Comparison of ENCODE assay signal across 18 mouse cellular contexts in the genomic region with DNA sequence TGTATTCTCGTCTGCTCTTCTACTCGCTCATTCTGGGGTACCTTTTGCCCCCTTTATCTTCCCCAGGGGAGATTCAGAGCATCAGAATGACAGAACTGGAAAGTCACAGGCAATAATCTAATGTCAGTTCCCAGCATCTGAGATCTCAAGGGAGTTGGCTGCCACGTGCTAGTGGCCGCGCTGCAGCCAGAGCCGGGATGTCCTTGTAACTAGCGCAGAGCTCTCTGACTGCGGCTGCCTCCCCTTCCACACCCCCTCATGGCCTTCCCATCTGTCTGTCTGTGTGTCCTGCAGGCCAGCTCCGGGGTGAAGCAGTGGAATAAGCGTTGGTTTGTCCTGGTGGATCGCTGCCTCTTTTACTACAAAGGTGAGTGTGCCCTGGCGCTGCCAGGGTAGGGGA. TPM values are rescaled to one million over a fixed set of nuclear protein-coding genes. Genes with fewer than 3 reads are reported as not detected.
DNase-seq lines count a peak whose midpoint lies in the region; ATAC-seq and TF ChIP-seq lines count a peak whose summit lies in the region.
"Had no signal": no experiment of that assay in that cellular context is flagged by ENCODE, and none has a peak within 500 bp of the region (broad histone marks: within the 10 kb centered on the region; RNA-seq: fewer than 3 reads in every experiment).

No protein-coding gene starts in this region.

- WGBS in hindbrain, postnatal 0 days, result 50% methylated on average over 12 of the region's 12 CpGs
- WGBS in hindbrain, embryonic 16.5 days, result 34% methylated on average over 12 of the region's 12 CpGs
- WGBS in midbrain, embryonic 10.5 days, result 78% methylated on average over 12 of the region's 12 CpGs
- 80% methylated on average over 12 of the region's 12 CpGs for WGBS in midbrain, embryonic 11.5 days

- H3K27me3 ChIP-seq in hindbrain, postnatal 0 days (ENCODE audit: insufficient read depth, low read length), result no peaks in the 10 kb centered on the region
- no peaks in the 10 kb centered on the region for H3K27me3 ChIP-seq in hindbrain, embryonic 16.5 days (replicated peaks; ENCODE audit: control insufficient read depth, insufficient read depth, low read length)
- 0 out of 2 replicates have a peak, but pooled peaks cover 7% of the 10 kb centered on the region for H3K27me3 ChIP-seq in midbrain, embryonic 10.5 days (ENCODE audit: low read depth, poor library complexity, severe bottlenecking)
- H3K27me3 ChIP-seq in midbrain, embryonic 11.5 days (ENCODE audit: control insufficient read depth, insufficient read depth, low read length), result no peaks in the 10 kb centered on the region
- H3K27me3 ChIP-seq: heart, embryonic 13.5 days; neural tube, embryonic 12.5 days had no signal

- ATAC-seq in hindbrain, postnatal 0 days, result no peak
- no peak for ATAC-seq in hindbrain, embryonic 16.5 days
- ATAC-seq in midbrain, embryonic 11.5 days (ENCODE audit: low FRiP score), result no peak
- ATAC-seq: activated CD4-positive, CD25-positive, alpha-beta regulatory T cell, adult 4 months; forebrain, embryonic 16.5 days; lung, postnatal 0 days had no signal

- H3K4me3 ChIP-seq in hindbrain, postnatal 0 days (ENCODE audit: low read length), result no peak overlapping the region
- no peak overlapping the region for H3K4me3 ChIP-seq in hindbrain, embryonic 16.5 days (ENCODE audit: low read length)
- H3K4me3 ChIP-seq in midbrain, embryonic 10.5 days, result no peak overlapping the region
- no peak overlapping the region for H3K4me3 ChIP-seq in midbrain, embryonic 11.5 days (ENCODE audit: low read depth, low read length)
- H3K4me3 ChIP-seq: erythroblast, embryonic 14.5 days; heart, embryonic 13.5 days; left cerebral cortex, adult 2 months; limb, embryonic 13.5 days; neural tube, embryonic 12.5 days had no signal

- H3K4me2 ChIP-seq in hindbrain, postnatal 0 days (ENCODE audit: low read depth, low read length), result no peak overlapping the region
- no peak overlapping the region for H3K4me2 ChIP-seq in hindbrain, embryonic 16.5 days (ENCODE audit: low read length)
- no peak overlapping the region for H3K4me2 ChIP-seq in midbrain, embryonic 11.5 days
- H3K4me2 ChIP-seq: heart, embryonic 13.5 days; hindbrain, embryonic 14.5 days; limb, embryonic 13.5 days; neural tube, embryonic 12.5 days had no signal

- peak; percentile 43 for DNase-seq in hindbrain, postnatal 0 days (ENCODE audit: low spot score)
- DNase-seq in midbrain, embryonic 10.5 days (ENCODE audit: low spot score), result no peak
- no peak for DNase-seq in midbrain, embryonic 11.5 days (ENCODE audit: low spot score, missing footprints)
- peak; percentile 77 for DNase-seq in adrenal gland, postnatal 14 days
- DNase-seq in adrenal gland, postnatal 36 days, result peak; percentile 68 to 70
- no peak for DNase-seq in right cerebral cortex, adult 2 months (ENCODE audit: low spot score in 2 of 2)

- H3K36me3 ChIP-seq in hindbrain, postnatal 0 days (ENCODE audit: insufficient read depth, low read length), result no peaks in the 10 kb centered on the region; the same call in 1 of the 2 replicates
- peaks cover 16% of the 10 kb centered on the region for H3K36me3 ChIP-seq in hindbrain, embryonic 16.5 days (ENCODE audit: control insufficient read depth, insufficient read depth, low read length)
- peaks cover 80% of the 10 kb centered on the region for H3K36me3 ChIP-seq in midbrain, embryonic 10.5 days
- H3K36me3 ChIP-seq in midbrain, embryonic 11.5 days (ENCODE audit: control insufficient read depth, insufficient read depth, low read length), result peaks cover 7% of the 10 kb centered on the region; the same call in 1 of the 2 replicates
- H3K36me3 ChIP-seq: limb, embryonic 13.5 days had no signal

- no peak for TF ChIP-seq CTCF in hindbrain, postnatal 0 days (IDR thresholded peaks at IDR 0.05; ENCODE audit: low read depth)

- no peak overlapping the region for H3K9ac ChIP-seq in hindbrain, postnatal 0 days (replicated peaks; ENCODE audit: low read length)
- no peak overlapping the region for H3K9ac ChIP-seq in hindbrain, embryonic 16.5 days (ENCODE audit: low read depth, low read length)
- no peak overlapping the region for H3K9ac ChIP-seq in midbrain, embryonic 11.5 days (ENCODE audit: low read length)
- H3K9ac ChIP-seq: heart, embryonic 13.5 days; hindbrain, embryonic 14.5 days; limb, embryonic 13.5 days; neural tube, embryonic 12.5 days had no signal

- no peak overlapping the region for H3K27ac ChIP-seq in hindbrain, postnatal 0 days
- no peak overlapping the region for H3K27ac ChIP-seq in hindbrain, embryonic 16.5 days (ENCODE audit: low read depth, low read length)
- H3K27ac ChIP-seq in midbrain, embryonic 10.5 days (replicated peaks), result 0 out of 2 replicates have a peak overlapping the region, but pooled peaks have one; percentile 9
- no peak overlapping the region for H3K27ac ChIP-seq in midbrain, embryonic 11.5 days (ENCODE audit: low read depth, low read length)
- H3K27ac ChIP-seq: heart, embryonic 13.5 days; hindbrain, embryonic 14.5 days; left cerebral cortex, adult 2 months; limb, embryonic 13.5 days; neural tube, embryonic 12.5 days had no signal

- H3K4me1 ChIP-seq in hindbrain, postnatal 0 days (ENCODE audit: insufficient read depth, low read length), result 0 out of 2 replicates have a peak, but pooled peaks cover 12% of the 10 kb centered on the region
- H3K4me1 ChIP-seq in hindbrain, embryonic 16.5 days (ENCODE audit: control insufficient read depth, insufficient read depth, low read depth, low read length), result peaks cover 6% of the 10 kb centered on the region
- peaks cover 40% of the 10 kb centered on the region for H3K4me1 ChIP-seq in midbrain, embryonic 10.5 days
- peaks cover 19% of the 10 kb centered on the region for H3K4me1 ChIP-seq in midbrain, embryonic 11.5 days (ENCODE audit: control insufficient read depth, insufficient read depth, low read length)

- H3K9me3 ChIP-seq in hindbrain, postnatal 0 days (ENCODE audit: low read length), result no peaks in the 10 kb centered on the region
- H3K9me3 ChIP-seq in hindbrain, embryonic 16.5 days (ENCODE audit: control insufficient read depth, low read length), result no peaks in the 10 kb centered on the region
- no peaks in the 10 kb centered on the region for H3K9me3 ChIP-seq in midbrain, embryonic 10.5 days (replicated peaks)
- no peaks in the 10 kb centered on the region for H3K9me3 ChIP-seq in midbrain, embryonic 11.5 days (ENCODE audit: control insufficient read depth, low read length)
- H3K9me3 ChIP-seq: heart, embryonic 13.5 days; neural tube, embryonic 12.5 days had no signal

RNA-seq across cellular contexts. Expression of gene Golt1a, which starts 45.2 kb away (rescaled TPM):
- not detected in 2 replicates for total RNA-seq in hindbrain, postnatal 0 days (2014; rRNA removed)
- 0.08 TPM in 1 of 2 replicates, not detected in the other for polyA plus RNA-seq in hindbrain, postnatal 0 days (2015; fragmentation: Nextera tagmentation; extraction: Ambion mirVana)
- not detected in 2 replicates for polyA plus RNA-seq in hindbrain, embryonic 16.5 days (2015; fragmentation: Nextera tagmentation; extraction: Ambion mirVana)
- polyA plus RNA-seq in midbrain, embryonic 10.5 days (2016; fragmentation: Nextera tagmentation; extraction: Ambion mirVana), result not detected in 2 replicates
- not detected in 2 replicates for polyA plus RNA-seq in midbrain, embryonic 11.5 days (2014; fragmentation: Nextera tagmentation; extraction: Ambion mirVana)
- 1.4 and 2.9 TPM in 2 replicates for total RNA-seq in adrenal gland, postnatal 14 days (2021)
- 1 to 10 TPM; 1.7 to 2.0 TPM for total RNA-seq in adrenal gland, postnatal 36 days (2021)
- total RNA-seq: gastrocnemius, adult 8-10 months; megakaryocyte-erythroid progenitor cell, adult 5-6 weeks had no signal
- polyA plus RNA-seq: activated CD4-positive, CD25-positive, alpha-beta regulatory T cell, adult 4 months; erythroblast, embryonic 14.5 days; forebrain, embryonic 16.5 days; hindbrain, embryonic 14.5 days; limb, embryonic 13.5 days; neural tube, embryonic 12.5 days had no signal

RNA-seq across cellular contexts. Expression of gene Kiss1, which starts 57.3 kb away (rescaled TPM):
- total RNA-seq in hindbrain, postnatal 0 days (2014; rRNA removed), result not detected in 2 replicates
- 1.4 TPM in 1 of 2 replicates, not detected in the other for polyA plus RNA-seq in hindbrain, postnatal 0 days (2015; fragmentation: Nextera tagmentation; extraction: Ambion mirVana)
- polyA plus RNA-seq in hindbrain, embryonic 16.5 days (2015; fragmentation: Nextera tagmentation; extraction: Ambion mirVana), result not detected in 2 replicates
- not detected in 2 replicates for polyA plus RNA-seq in midbrain, embryonic 10.5 days (2016; fragmentation: Nextera tagmentation; extraction: Ambion mirVana)
- not detected in 2 replicates for polyA plus RNA-seq in midbrain, embryonic 11.5 days (2014; fragmentation: Nextera tagmentation; extraction: Ambion mirVana)
- total RNA-seq in adrenal gland, postnatal 14 days (2021), result not detected in 2 replicates
- total RNA-seq in adrenal gland, postnatal 36 days (2021), result under 1 TPM in 1 of 2 experiments, not detected in 1; 0.66 TPM
- total RNA-seq: gastrocnemius, adult 8-10 months; megakaryocyte-erythroid progenitor cell, adult 5-6 weeks had no signal
- polyA plus RNA-seq: activated CD4-positive, CD25-positive, alpha-beta regulatory T cell, adult 4 months; erythroblast, embryonic 14.5 days; heart, embryonic 13.5 days; hindbrain, embryonic 14.5 days; limb, embryonic 13.5 days; neural tube, embryonic 12.5 days had no signal

Comparison
In these comparisons a context has a peak if more than half of its experiments do, and no peak if none do; other contexts are left out.
1. DNase-seq: peak in hindbrain, postnatal 0 days (single experiment), adrenal gland, postnatal 14 days (single experiment) and adrenal gland, postnatal 36 days (2 of 2); none in midbrain, embryonic 10.5 days (single experiment), midbrain, embryonic 11.5 days (single experiment) and right cerebral cortex, adult 2 months (0 of 2).